Mouse (Mus musculus): Measurements from ENCODE around the gene Zfp526. TPM values are rescaled to one million over a fixed set of nuclear protein-coding genes. Genes with fewer than 3 reads are reported as not detected.

The Zfp526 gene
- total and polyA plus RNA-seq, 3 experiments, result 6.9 to 9.6 (median 7.4) TPM

DNA sequence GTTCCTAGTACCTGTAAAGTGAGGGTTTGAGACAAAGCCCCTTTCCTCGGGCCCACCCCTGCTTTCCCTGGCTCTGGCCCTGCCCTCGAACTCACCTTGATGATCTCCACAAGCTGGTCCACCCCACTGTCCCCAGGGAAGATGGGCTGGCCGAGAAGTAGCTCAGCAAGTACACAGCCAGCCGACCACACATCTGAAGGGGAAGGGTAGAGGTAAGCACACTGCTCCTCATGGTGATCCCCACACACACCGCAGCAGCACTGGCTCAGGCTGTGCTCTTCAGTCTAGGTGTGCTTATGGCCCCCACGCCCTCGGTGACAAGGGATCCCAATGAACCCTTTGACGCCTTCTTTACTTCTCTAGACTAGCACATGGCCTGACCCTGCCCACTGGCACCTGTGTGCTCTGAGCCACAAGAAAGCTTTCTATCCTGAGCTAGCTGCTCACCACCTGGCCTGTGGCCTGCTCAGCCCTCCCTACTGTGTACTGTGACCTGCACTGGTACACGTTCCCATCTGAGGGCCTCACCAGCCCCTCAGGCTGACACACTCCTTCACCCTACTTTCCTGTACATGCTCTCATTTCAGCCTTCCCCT lies 9.6 kb downstream of the Zfp526 start:
- no peak overlapping the region for H3K27ac ChIP-seq
- no peak for DNase-seq
- no peaks in the 10 kb centered on the region; the same call in 1 of the 2 replicates for H3K79me2 ChIP-seq (replicated peaks; ENCODE audit: control insufficient read depth, insufficient read depth, low read length)
- no peaks in the 10 kb centered on the region for H3K27me3 ChIP-seq (ENCODE audit: control insufficient read depth, insufficient read depth, low read length)
- H3K4me1 ChIP-seq (ENCODE audit: control insufficient read depth, insufficient read depth, low read length), result no peaks in the 10 kb centered on the region; the same call in 1 of the 2 replicates
- WGBS, result 76% methylated on average over 9 of the region's 9 CpGs
- no peak overlapping the region for H3K4me3 ChIP-seq
- no peaks in the 10 kb centered on the region; the same call in 1 of the 2 replicates for H3K36me3 ChIP-seq (ENCODE audit: control insufficient read depth, insufficient read depth, low read length)
- no peak for TF ChIP-seq POLR2A (IDR thresholded peaks at IDR 0.05; ENCODE audit: insufficient read depth, low read depth, low read length)
- no peak for TF ChIP-seq EP300 (IDR thresholded peaks at IDR 0.05; ENCODE audit: insufficient read depth, low read depth, low read length)
- TF ChIP-seq CTCF (IDR thresholded peaks at IDR 0.05), result no peak
- no peak overlapping the region for H3K9ac ChIP-seq (ENCODE audit: low read depth, low read length)
- intact Hi-C loops (cut with DNase I), result loop anchor here (10.0 kb wide), 1 partner anchor 346 kb away; the partner anchor contains the start of gene Rps19

DNA sequence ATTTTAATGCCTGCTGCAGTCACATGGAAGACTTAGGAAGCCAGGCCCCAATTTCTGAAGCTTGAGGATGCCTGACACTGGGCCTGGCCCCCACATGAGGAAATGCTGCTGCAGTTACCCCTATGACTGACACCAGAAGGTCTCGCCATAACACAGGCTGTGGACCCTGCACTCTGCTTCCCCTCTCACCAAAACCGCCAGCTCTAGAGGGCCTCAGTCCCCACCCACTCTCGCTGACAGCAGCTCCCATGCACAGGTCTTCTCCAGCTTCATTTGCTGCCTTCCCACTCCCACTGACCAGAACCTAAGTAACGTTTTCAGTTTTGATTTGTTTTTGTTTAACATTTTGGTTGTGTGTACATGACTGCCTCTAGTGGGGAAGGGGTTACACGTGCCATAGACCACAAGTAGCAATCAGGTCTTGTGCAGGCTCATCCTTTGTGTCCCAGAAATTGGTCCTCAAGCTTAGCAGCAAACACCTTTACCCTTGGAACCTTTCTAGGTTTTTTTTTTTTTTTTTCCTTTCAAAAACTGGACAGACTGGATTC lies 10.9 kb downstream of the Zfp526 start:
- Histone ChIP-seq H3K79me2 (replicated peaks; ENCODE audit: control insufficient read depth, insufficient read depth, low read length) (no peaks in the 10 kb centered on the region; the same call in 1 of the 2 replicates), H3K27me3 (ENCODE audit: control insufficient read depth, insufficient read depth, low read length) (no peaks in the 10 kb centered on the region), H3K4me3 (no peak overlapping the region), H3K27ac (no peak overlapping the region), H3K36me3 (ENCODE audit: control insufficient read depth, insufficient read depth, low read length) (no peaks in the 10 kb centered on the region; the same call in 1 of the 2 replicates), H3K9ac (ENCODE audit: low read depth, low read length) (no peak overlapping the region), H3K4me1 (ENCODE audit: control insufficient read depth, insufficient read depth, low read length) (peaks cover 2% of the 10 kb centered on the region)
- no peak for DNase-seq
- 60% methylated on average over 5 of the region's 5 CpGs for WGBS
- TF ChIP-seq POLR2A (IDR thresholded peaks at IDR 0.05; ENCODE audit: insufficient read depth, low read depth, low read length), result no peak
- no peak for TF ChIP-seq EP300 (IDR thresholded peaks at IDR 0.05; ENCODE audit: insufficient read depth, low read depth, low read length)
- TF ChIP-seq CTCF (IDR thresholded peaks at IDR 0.05), result no peak
- intact Hi-C loops (cut with DNase I), result loop anchor here (10.0 kb wide), 1 partner anchor 347 kb away; the partner anchor contains the start of gene Rps19

DNA sequence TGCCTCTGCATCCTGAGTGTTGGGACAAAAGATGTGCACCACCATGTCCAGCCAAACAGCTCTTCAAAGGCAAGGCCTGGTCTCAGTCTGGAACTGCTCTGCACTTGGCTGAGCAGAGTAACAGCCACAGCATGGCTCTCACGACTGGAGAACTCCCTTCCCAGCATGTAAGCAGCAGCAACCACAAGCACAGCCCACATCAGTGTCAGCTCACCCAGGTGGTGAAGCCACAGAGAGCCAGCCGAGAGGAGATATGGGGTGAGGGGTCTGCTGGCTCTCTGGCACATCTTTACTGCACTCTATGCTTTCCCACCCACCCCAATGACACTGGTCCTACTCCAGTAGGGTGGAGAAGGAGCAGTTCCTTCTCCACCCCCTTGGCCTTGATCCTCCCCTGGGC lies 11.8 kb downstream of the Zfp526 start:
- intact Hi-C loops (cut with DNase I), result loop anchor here (10.0 kb wide), 1 partner anchor 348 kb away; the partner anchor contains the start of gene Rps19
- DNase-seq, result no peak
- no peaks in the 10 kb centered on the region for H3K27me3 ChIP-seq (ENCODE audit: control insufficient read depth, insufficient read depth, low read length)
- H3K79me2 ChIP-seq (replicated peaks; ENCODE audit: control insufficient read depth, insufficient read depth, low read length), result no peaks in the 10 kb centered on the region; the same call in 1 of the 2 replicates
- no peak overlapping the region for H3K9ac ChIP-seq (ENCODE audit: low read depth, low read length)
- TF ChIP-seq CTCF (IDR thresholded peaks at IDR 0.05), result no peak
- TF ChIP-seq POLR2A (IDR thresholded peaks at IDR 0.05; ENCODE audit: insufficient read depth, low read depth, low read length), result no peak
- TF ChIP-seq EP300 (IDR thresholded peaks at IDR 0.05; ENCODE audit: insufficient read depth, low read depth, low read length), result no peak
- no peak overlapping the region for H3K27ac ChIP-seq
- 79% methylated on average over 2 of the region's 2 CpGs for WGBS
- no peaks in the 10 kb centered on the region for H3K36me3 ChIP-seq (ENCODE audit: control insufficient read depth, insufficient read depth, low read length)
- H3K4me1 ChIP-seq (ENCODE audit: control insufficient read depth, insufficient read depth, low read length), result peaks cover 2% of the 10 kb centered on the region
- H3K4me3 ChIP-seq, result no peak overlapping the region

DNA sequence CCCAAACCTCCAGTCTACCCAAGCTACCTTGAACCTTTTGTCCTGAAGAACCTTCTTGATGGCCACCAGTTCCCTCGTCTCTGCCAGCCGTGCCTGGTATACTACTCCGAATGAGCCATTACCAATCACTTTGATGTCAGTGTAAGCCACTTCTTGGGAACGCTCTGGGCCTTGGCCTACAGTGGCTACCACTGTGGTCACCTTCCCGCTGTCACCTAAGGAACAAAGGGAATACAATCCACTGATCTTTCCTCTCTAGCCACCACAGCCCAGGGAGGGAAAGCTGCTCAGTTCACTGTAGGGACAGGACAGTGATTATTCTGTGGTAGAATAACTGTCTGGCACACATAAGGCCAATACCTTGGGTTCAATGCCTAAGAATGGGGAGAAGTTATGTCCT lies 14.3 kb downstream of the Zfp526 start:
- Histone ChIP-seq H3K4me3 (no peak overlapping the region), H3K9ac (ENCODE audit: low read depth, low read length) (no peak overlapping the region), H3K79me2 (replicated peaks; ENCODE audit: control insufficient read depth, insufficient read depth, low read length) (no peaks in the 10 kb centered on the region; the same call in 1 of the 2 replicates), H3K27me3 (ENCODE audit: control insufficient read depth, insufficient read depth, low read length) (no peaks in the 10 kb centered on the region), H3K4me1 (ENCODE audit: control insufficient read depth, insufficient read depth, low read length) (peaks cover 5% of the 10 kb centered on the region), H3K27ac (no peak overlapping the region), H3K36me3 (ENCODE audit: control insufficient read depth, insufficient read depth, low read length) (no peaks in the 10 kb centered on the region)
- no peak for DNase-seq
- intact Hi-C loops (cut with DNase I), result loop anchor here (5.0 to 10.0 kb wide), 2 partner anchors 263 to 351 kb away; partner anchors contain the start of genes Rabac1 and Rps19
- WGBS, result 91% methylated on average over 5 of the region's 5 CpGs
- TF ChIP-seq POLR2A (IDR thresholded peaks at IDR 0.05; ENCODE audit: insufficient read depth, low read depth, low read length) (no peak), CTCF (IDR thresholded peaks at IDR 0.05) (no peak), EP300 (IDR thresholded peaks at IDR 0.05; ENCODE audit: insufficient read depth, low read depth, low read length) (no peak)

DNA sequence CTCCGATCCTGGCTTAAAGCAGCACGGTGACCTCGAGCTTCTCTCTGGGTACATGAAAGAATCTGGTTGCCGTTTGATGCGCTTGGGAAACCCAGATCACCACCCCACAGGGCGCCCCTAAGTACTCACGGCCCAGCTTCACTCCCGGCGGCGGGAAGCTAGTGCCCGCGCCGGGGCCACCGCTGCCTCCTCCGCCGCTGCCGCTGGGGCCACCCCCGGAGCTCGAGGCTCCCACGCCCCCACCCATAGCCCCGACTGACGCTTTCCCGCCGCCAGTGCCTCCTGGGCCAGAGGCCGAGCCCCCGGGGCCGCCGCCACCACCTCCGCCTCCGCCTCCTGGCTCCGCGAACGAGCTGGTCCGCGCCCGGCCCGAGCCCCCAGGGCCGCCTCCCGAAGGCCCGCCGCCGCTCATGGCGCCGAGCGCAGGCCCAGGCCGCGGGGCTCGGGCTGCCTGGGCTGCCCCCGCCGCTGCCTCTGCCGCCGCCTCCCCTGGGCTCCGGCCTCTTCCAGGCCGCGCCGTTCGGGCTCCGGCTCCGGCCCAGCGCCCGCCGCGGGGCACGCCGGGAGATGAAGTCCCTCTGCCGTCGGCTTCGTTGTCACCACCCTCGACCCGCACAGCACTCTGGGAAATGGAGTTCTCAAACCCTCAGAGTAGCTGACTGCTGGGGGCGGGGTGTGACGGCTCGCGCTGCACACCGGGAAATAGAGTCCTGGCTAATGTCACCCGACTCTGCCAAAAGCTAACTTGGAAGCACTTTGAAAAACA lies 16.2 kb downstream of the Zfp526 start, which contains the start of gene Gsk3a:
TSS of gene Gsk3a (minus strand) at position 603 of the 766 bp plus-strand sequence.
- TF ChIP-seq CTCF (IDR thresholded peaks at IDR 0.05) (no peak), EP300 (IDR thresholded peaks at IDR 0.05; ENCODE audit: insufficient read depth, low read depth, low read length) (no peak), POLR2A (IDR thresholded peaks at IDR 0.05; ENCODE audit: insufficient read depth, low read depth, low read length) (no peak; the same call in 1 of the 2 replicates)
- Histone ChIP-seq H3K9ac (ENCODE audit: low read depth, low read length) (peak within 1 kb of the TSS; percentile 98), H3K4me3 (peak within 1 kb of the TSS; percentile 64), H3K79me2 (replicated peaks; ENCODE audit: control insufficient read depth, insufficient read depth, low read length) (no peaks in the 10 kb centered on the region; the same call in 1 of the 2 replicates), H3K27ac (peak within 1 kb of the TSS; percentile 96), H3K27me3 (ENCODE audit: control insufficient read depth, insufficient read depth, low read length) (no peaks in the 10 kb centered on the region), H3K36me3 (ENCODE audit: control insufficient read depth, insufficient read depth, low read length) (no peaks in the 10 kb centered on the region), H3K4me1 (ENCODE audit: control insufficient read depth, insufficient read depth, low read length) (peaks cover 5% of the 10 kb centered on the region)
- peak; percentile 97 to 99 for DNase-seq
- intact Hi-C loops (cut with DNase I), result loop anchor here (1.0 to 10.0 kb wide), 3 partner anchors 15 to 353 kb away; partner anchors contain the start of genes Rabac1 and Rps19
- 1% methylated on average over 73 of the region's 76 CpGs for WGBS

All from heart, adult 2 months (tissue).